Mouse (Mus musculus) ES-Bruce4 (cell line): Measurements from ENCODE around the gene Zfp169. TPM values are rescaled to one million over a fixed set of nuclear protein-coding genes. Genes with fewer than 3 reads are reported as not detected.
A peak's percentile ranks its signal among the peaks of the same experiment; 100 is the strongest.

ENCODE experiments used
- H3K27ac ChIP-seq: 2 replicates; pipeline ENCODE4 v1.5.1; 2012; ENCODE audit warnings: low read length, inconsistent platforms; ENCODE audit not compliant: insufficient read depth
- H3K27me3 ChIP-seq: 2 replicates; pipeline ENCODE4 v1.6.1; 2012; ENCODE audit warnings: mild to moderate bottlenecking, low read length, inconsistent platforms; ENCODE audit not compliant: control insufficient read depth, poor library complexity, insufficient read depth, severe bottlenecking
- H3K36me3 ChIP-seq: 2 replicates; pipeline ENCODE4 v1.6.1; 2012; ENCODE audit warnings: inconsistent platforms, mild to moderate bottlenecking, low read length, moderate library complexity; ENCODE audit not compliant: control insufficient read depth, poor library complexity, insufficient read depth, severe bottlenecking
- H3K4me1 ChIP-seq: one replicate; pipeline ENCODE4 v1.8.1; 2011; ENCODE audit warnings: low read length; ENCODE audit not compliant: control insufficient read depth, insufficient read depth
- H3K4me3 ChIP-seq: 2 replicates; pipeline ENCODE4 v1.5.1; 2011; ENCODE audit warnings: low read depth, mild to moderate bottlenecking, low read length
- H3K9ac ChIP-seq: 2 replicates; pipeline ENCODE4 v1.6.1; 2012; ENCODE audit warnings: low read depth, mild to moderate bottlenecking, inconsistent platforms; ENCODE audit not compliant: poor library complexity, severe bottlenecking
- H3K9me3 ChIP-seq: replicated peaks from 2 replicates; pipeline ENCODE4 v1.6.1; 2012; ENCODE audit warnings: mild to moderate bottlenecking, low read length, inconsistent platforms; ENCODE audit not compliant: control insufficient read depth, poor library complexity, insufficient read depth, severe bottlenecking
- CTCF ChIP-seq: IDR thresholded peaks from one replicate; pipeline ENCODE4 v1.8.1; 2011; ENCODE audit warnings: low read depth, low read length
- EP300 ChIP-seq: IDR thresholded peaks from 2 replicates; pipeline ENCODE4 v1.6.1; 2011; ENCODE audit warnings: low read depth, low read length; ENCODE audit not compliant: insufficient read depth
- POLR2A ChIP-seq: IDR thresholded peaks from one replicate; pipeline ENCODE4 v1.8.1; 2011; ENCODE audit warnings: low read length; ENCODE audit not compliant: insufficient read depth
- polyA plus RNA-seq: library from polyadenylated mRNA; stranded (reverse); fragments of >200 nt; gene quantifications from 2 replicates; pipeline ENCODE4 v1.2.4, GENCODE M21; 2011; ENCODE audit warnings: low read depth; ENCODE audit not compliant: missing spikeins, insufficient read depth, insufficient read length

Gene Zfp169
- polyA plus RNA-seq, 1 experiment = 10.8 TPM

DNA sequence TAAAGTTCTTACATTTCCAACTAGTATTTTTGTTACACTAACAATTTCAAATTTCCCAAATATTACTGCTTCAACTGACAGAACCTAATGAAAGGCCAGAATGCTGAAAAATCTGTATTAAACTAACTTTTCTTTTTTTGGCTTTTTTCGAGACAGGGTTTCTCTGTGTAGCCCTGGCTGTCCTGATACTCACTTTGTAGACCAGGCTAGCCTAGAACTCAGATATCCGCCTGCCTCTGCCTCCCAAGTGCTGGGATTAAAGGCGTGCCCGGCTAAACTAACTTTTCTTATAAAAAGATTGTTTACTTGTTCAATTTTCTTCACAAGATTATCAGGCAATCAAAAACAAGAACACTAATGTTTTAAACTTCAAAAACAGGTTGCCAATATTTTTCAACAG is 31.6 kb upstream of the Zfp169 start:
- peak overlapping the region; percentile 74 for H3K4me3 ChIP-seq
- H3K9me3 ChIP-seq = no peaks in the 10 kb centered on the region
- H3K36me3 ChIP-seq = peaks cover 4% of the 10 kb centered on the region; the same call in 1 of the 2 replicates
- peaks cover 1% of the 10 kb centered on the region for H3K4me1 ChIP-seq
- no peaks in the 10 kb centered on the region for H3K27me3 ChIP-seq
- no peak for TF ChIP-seq CTCF
- no peak for TF ChIP-seq EP300
- TF ChIP-seq POLR2A = no peak
- H3K27ac ChIP-seq = no peak overlapping the region
- peak overlapping the region; percentile 83 for H3K9ac ChIP-seq

GRCm38 (mm10) chr13:48544391-48544790 is 31.1 kb upstream of the Zfp169 start:
- H3K4me1 ChIP-seq = peaks cover 1% of the 10 kb centered on the region
- H3K27me3 ChIP-seq = no peaks in the 10 kb centered on the region
- H3K9me3 ChIP-seq = no peaks in the 10 kb centered on the region
- TF ChIP-seq CTCF = no peak
- no peak for TF ChIP-seq POLR2A
- no peak for TF ChIP-seq EP300
- no peak overlapping the region for H3K27ac ChIP-seq
- peak overlapping the region; percentile 83 for H3K9ac ChIP-seq
- H3K36me3 ChIP-seq = peaks cover 4% of the 10 kb centered on the region; the same call in 1 of the 2 replicates
- H3K4me3 ChIP-seq = no peak overlapping the region

DNA sequence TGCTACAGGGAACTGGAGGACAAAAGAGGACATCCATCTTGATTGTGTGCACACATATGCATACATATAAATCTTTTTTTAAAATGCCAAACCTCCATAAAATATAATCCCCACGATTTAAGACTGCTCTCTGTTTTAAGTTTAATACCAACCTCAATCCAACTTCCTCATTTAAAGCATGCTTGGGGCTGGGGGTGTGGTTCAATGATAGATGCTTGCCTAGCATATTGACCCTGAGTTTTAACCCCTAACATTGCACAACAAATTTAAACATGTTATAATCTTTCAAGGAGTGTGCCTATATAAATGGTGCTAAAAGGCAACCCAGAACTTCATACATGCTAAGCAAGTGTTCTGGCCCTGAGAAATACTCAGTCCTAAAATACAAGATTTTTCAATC is 27.2 kb upstream of the Zfp169 start:
- Histone ChIP-seq H3K36me3 (peaks cover 24% of the 10 kb centered on the region), H3K27me3 (no peaks in the 10 kb centered on the region), H3K4me3 (no peak overlapping the region), H3K4me1 (no peaks in the 10 kb centered on the region), H3K9me3 (no peaks in the 10 kb centered on the region), H3K27ac (no peak overlapping the region), H3K9ac (no peak overlapping the region)
- TF ChIP-seq POLR2A = no peak
- TF ChIP-seq CTCF = no peak
- no peak for TF ChIP-seq EP300

DNA sequence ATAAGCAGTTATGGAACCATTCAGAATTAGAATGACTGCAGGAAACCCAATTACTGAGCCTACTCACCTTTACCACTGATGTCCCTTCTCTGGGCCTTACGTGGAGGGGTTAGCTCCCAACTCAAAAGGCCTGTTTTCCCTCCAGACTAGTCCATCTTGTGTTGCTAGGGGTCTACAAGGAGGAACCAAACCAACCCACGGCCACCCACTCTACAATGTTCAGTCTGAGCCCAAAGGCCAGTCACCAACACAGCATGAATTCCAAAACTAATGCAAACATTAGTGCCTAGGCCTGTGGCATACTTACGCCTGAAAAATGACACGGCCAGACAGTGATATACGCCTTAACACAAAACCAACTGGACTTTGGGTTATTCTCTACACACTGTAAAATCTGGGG is 20.2 kb upstream of the Zfp169 start:
- H3K9ac ChIP-seq = no peak overlapping the region
- no peak overlapping the region for H3K4me3 ChIP-seq
- H3K27ac ChIP-seq = no peak overlapping the region
- TF ChIP-seq POLR2A = no peak
- no peak for TF ChIP-seq EP300
- TF ChIP-seq CTCF = no peak
- no peaks in the 10 kb centered on the region for H3K4me1 ChIP-seq
- no peaks in the 10 kb centered on the region for H3K9me3 ChIP-seq
- H3K27me3 ChIP-seq = no peaks in the 10 kb centered on the region
- peaks cover 14% of the 10 kb centered on the region for H3K36me3 ChIP-seq

GRCm38 (mm10) chr13:48531448-48531847 is 18.2 kb upstream of the Zfp169 start:
- H3K4me3 ChIP-seq = no peak overlapping the region
- H3K27ac ChIP-seq = no peak overlapping the region
- peaks cover 2% of the 10 kb centered on the region for H3K4me1 ChIP-seq
- H3K9me3 ChIP-seq = no peaks in the 10 kb centered on the region
- H3K9ac ChIP-seq = no peak overlapping the region
- no peak for TF ChIP-seq CTCF
- no peak for TF ChIP-seq POLR2A
- no peak for TF ChIP-seq EP300
- H3K27me3 ChIP-seq = no peaks in the 10 kb centered on the region
- peaks cover 5% of the 10 kb centered on the region for H3K36me3 ChIP-seq

DNA sequence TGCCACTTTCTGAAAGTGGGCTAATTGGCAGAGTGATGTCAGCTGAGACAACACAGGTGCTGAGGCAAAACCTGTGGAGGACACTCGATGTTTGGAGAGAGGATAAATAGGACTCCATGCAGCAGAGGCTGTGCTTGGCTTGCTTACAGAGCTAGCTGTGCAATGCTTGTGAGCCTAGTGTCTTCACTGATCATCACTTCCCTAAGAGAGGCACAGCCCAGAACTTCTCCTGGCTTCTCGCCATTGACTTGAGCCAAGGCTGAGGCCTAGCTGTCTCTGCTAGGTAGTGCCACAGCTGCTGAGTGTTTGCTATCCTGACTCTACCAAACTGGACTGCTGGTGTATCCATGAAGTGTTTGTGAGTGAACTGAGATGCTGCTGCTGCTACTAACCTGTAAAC is 17.4 kb upstream of the Zfp169 start:
- no peak overlapping the region for H3K27ac ChIP-seq
- peaks cover under 1% of the 10 kb centered on the region; the same call in 1 of the 2 replicates for H3K36me3 ChIP-seq
- TF ChIP-seq POLR2A (no peak), EP300 (no peak)
- H3K9ac ChIP-seq = no peak overlapping the region
- H3K4me1 ChIP-seq = peaks cover 2% of the 10 kb centered on the region
- no peaks in the 10 kb centered on the region for H3K9me3 ChIP-seq
- H3K4me3 ChIP-seq = no peak overlapping the region
- no peaks in the 10 kb centered on the region for H3K27me3 ChIP-seq
